Mouse (Mus musculus) testis, adult 2 months (tissue): Measurements from ENCODE around the gene Casq2. TPM values are rescaled to one million over a fixed set of nuclear protein-coding genes. Genes with fewer than 3 reads are reported as not detected.

Experiments
- H3K27ac ChIP-seq: fragments of 200-500 bp; 2 replicates; pipeline ENCODE4 v1.5.1; 2012; ENCODE audit warnings: low read depth, low read length; ENCODE audit not compliant: control insufficient read depth, insufficient read depth
- H3K27me3 ChIP-seq: fragments of 200-500 bp; 2 replicates; pipeline ENCODE4 v1.6.1; 2012; ENCODE audit warnings: mild to moderate bottlenecking, low read length, moderate library complexity; ENCODE audit not compliant: control insufficient read depth, insufficient read depth
- H3K36me3 ChIP-seq: fragments of 200-500 bp; 2 replicates; pipeline ENCODE4 v1.6.1; 2012; ENCODE audit warnings: mild to moderate bottlenecking, low read length; ENCODE audit not compliant: control insufficient read depth, insufficient read depth
- H3K4me1 ChIP-seq: fragments of 200-500 bp; 2 replicates; pipeline ENCODE4 v1.6.1; 2012; ENCODE audit warnings: low read length; ENCODE audit not compliant: control insufficient read depth, insufficient read depth
- H3K4me3 ChIP-seq: fragments of 200-500 bp; 2 replicates; pipeline ENCODE4 v1.5.1; 2012; ENCODE audit warnings: low read depth, mild to moderate bottlenecking, low read length, moderate library complexity, mixed read lengths; ENCODE audit not compliant: control insufficient read depth
- CTCF ChIP-seq: fragments of 200-500 bp; IDR thresholded peaks from 2 replicates; pipeline ENCODE4 v1.5.1; 2012; ENCODE audit warnings: low read depth, mild to moderate bottlenecking, inconsistent platforms, low read length, moderate library complexity; ENCODE audit not compliant: control insufficient read depth, insufficient read depth, insufficient replicate concordance
- POLR2A ChIP-seq: fragments of 200-500 bp; IDR thresholded peaks from 2 replicates; pipeline ENCODE4 v1.6.1; 2012; ENCODE audit warnings: low read depth, mild to moderate bottlenecking, inconsistent platforms, low read length, moderate library complexity; ENCODE audit not compliant: control insufficient read depth
- polyA plus RNA-seq: library from polyadenylated mRNA; depleted of rRNA; stranded (reverse); fragments of >200 nt; gene quantifications from 2 replicates; pipeline ENCODE4 v1.2.3, GENCODE M21; 2012; rRNA removed

The Casq2 gene
- polyA plus RNA-seq, 1 experiment: 2.5 TPM

- H3K27ac ChIP-seq: no peak overlapping the region
- H3K36me3 ChIP-seq: no peaks in the 10 kb centered on the region
- no peaks in the 10 kb centered on the region for H3K27me3 ChIP-seq
- TF ChIP-seq POLR2A (no peak), CTCF (no peak)
- no peak overlapping the region for H3K4me3 ChIP-seq
- no peaks in the 10 kb centered on the region; the same call in 1 of the 2 replicates for H3K4me1 ChIP-seq
These were observed 107.5 kb downstream of the Casq2 start for GRCm38 (mm10) chr3:102193488-102194290.

DNA sequence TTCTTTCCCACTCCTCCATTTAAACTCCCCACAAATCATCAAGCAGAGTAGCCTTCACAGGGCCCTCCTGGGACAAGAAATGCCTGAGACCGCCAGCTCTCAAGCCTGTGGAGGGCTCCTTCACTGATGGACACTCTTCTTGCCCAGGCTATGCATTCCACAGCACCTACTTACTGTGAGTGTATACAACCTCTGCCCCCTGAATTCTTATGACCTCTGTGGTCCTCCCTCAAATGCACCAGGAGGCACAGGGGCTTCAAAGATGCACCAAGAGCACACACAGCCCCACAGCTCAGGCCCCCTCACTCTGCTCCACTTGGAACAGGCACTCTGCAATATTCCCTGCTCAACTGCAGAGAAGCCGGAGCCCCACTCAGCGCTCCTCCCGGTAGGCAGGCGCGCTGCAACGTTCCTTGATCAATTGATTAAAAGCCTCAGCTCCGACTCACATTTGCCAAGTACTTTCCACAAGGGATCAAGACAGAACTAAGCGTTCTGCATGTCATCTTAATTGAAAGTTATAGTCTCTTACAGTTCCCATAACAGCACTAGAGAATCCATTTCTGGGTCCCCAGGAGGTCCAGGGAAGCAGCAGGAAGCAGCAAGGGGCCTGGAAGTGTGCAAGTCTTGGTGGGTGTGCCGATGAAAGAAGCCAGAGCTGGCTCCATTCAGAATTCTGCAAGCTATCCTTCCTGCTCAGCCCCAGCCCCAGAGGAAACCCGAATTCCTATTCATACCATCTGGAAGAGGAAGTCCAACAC, 108.3 kb downstream of the Casq2 start:
- H3K27me3 ChIP-seq: no peaks in the 10 kb centered on the region
- no peaks in the 10 kb centered on the region for H3K36me3 ChIP-seq
- no peak overlapping the region for H3K27ac ChIP-seq
- no peak overlapping the region for H3K4me3 ChIP-seq
- no peak for TF ChIP-seq CTCF
- no peak for TF ChIP-seq POLR2A
- no peaks in the 10 kb centered on the region; the same call in 1 of the 2 replicates for H3K4me1 ChIP-seq

GRCm38 (mm10) chr3:102195762-102196161, 109.5 kb downstream of the Casq2 start:
- Histone ChIP-seq H3K4me3 (no peak overlapping the region), H3K36me3 (no peaks in the 10 kb centered on the region), H3K27ac (no peak overlapping the region), H3K27me3 (no peaks in the 10 kb centered on the region), H3K4me1 (no peaks in the 10 kb centered on the region; the same call in 1 of the 2 replicates)
- TF ChIP-seq POLR2A (no peak), CTCF (no peak)

Other genes starting within 250 kb of the Casq2 start
- 0.05 and 0.10 TPM in 2 replicates for gene Mab21l3, start 237.5 kb upstream of the Casq2 start, polyA plus RNA-seq
- gene Slc22a15, start 162.0 kb upstream of the Casq2 start, polyA plus RNA-seq: 52.7 and 54.7 TPM in 2 replicates
- not detected in 2 replicates for gene Nhlh2, start 76.3 kb upstream of the Casq2 start, polyA plus RNA-seq
- 1.3 and 2.6 TPM in 2 replicates for gene Vangl1, start 118.3 kb downstream of the Casq2 start, polyA plus RNA-seq